Mouse (Mus musculus) gastrocnemius, adult 2 months (tissue): ENCODE measurements around the gene Inha. TPM values are rescaled to one million over a fixed set of nuclear protein-coding genes. Genes with fewer than 3 reads are reported as not detected.

Source experiments
- DNase-seq: peaks from one replicate; pipeline ENCODE4 v3.0.0; 2022
- H3K27ac ChIP-seq: fragments of 200-600 bp; 2 replicates; pipeline ENCODE4 v1.8.1; 2022; ENCODE audit warnings: mild to moderate bottlenecking
- H3K4me3 ChIP-seq: fragments of 200-600 bp; 2 replicates; pipeline ENCODE4 v1.8.1; 2022; ENCODE audit warnings: mild to moderate bottlenecking, moderate library complexity
- CTCF ChIP-seq: fragments of 200-600 bp; IDR thresholded peaks from 2 replicates; pipeline ENCODE4 v1.8.1; 2022; ENCODE audit warnings: antibody characterized with exemption, mild to moderate bottlenecking, moderate library complexity
- intact Hi-C: fragments of 180-260 bp; cut with DNase I; formaldehyde crosslinking; loops from one replicate; pipeline ENCODE4 v1.15.1; 2025
- total RNA-seq, 2 experiments: library from RNA; stranded (reverse); gene quantifications; 2 replicates each; pipeline ENCODE4 v1.2.3; 2021

The Inha gene
- total RNA-seq, 2 experiments from 2014 or later, result 1.3 to 2.2 TPM

- no peak for TF ChIP-seq CTCF
- intact Hi-C loops, result loop anchor here (1.0 kb wide), 2 partner anchors 81 to 119 kb away; no protein-coding TSS in a partner anchor
These were observed 28.9 kb upstream of the Inha start for GRCm38 (mm10) chr1:75477966-75478290.

GRCm38 (mm10) chr1:75478497-75478896 lies 28.4 kb upstream of the Inha start:
- intact Hi-C loops, result no loop called here
- Histone ChIP-seq H3K4me3 (peak overlapping the region; percentile 79), H3K27ac (peak overlapping the region; percentile 88)
- TF ChIP-seq CTCF, result no peak
- DNase-seq, result peak; percentile 63

More at GRCm38 (mm10) chr1:75477966-75478290, 28.9 kb upstream of the Inha start:
- Histone ChIP-seq H3K4me3 (peak overlapping the region; percentile 79), H3K27ac (no peak overlapping the region)
- DNase-seq, result no peak

DNA sequence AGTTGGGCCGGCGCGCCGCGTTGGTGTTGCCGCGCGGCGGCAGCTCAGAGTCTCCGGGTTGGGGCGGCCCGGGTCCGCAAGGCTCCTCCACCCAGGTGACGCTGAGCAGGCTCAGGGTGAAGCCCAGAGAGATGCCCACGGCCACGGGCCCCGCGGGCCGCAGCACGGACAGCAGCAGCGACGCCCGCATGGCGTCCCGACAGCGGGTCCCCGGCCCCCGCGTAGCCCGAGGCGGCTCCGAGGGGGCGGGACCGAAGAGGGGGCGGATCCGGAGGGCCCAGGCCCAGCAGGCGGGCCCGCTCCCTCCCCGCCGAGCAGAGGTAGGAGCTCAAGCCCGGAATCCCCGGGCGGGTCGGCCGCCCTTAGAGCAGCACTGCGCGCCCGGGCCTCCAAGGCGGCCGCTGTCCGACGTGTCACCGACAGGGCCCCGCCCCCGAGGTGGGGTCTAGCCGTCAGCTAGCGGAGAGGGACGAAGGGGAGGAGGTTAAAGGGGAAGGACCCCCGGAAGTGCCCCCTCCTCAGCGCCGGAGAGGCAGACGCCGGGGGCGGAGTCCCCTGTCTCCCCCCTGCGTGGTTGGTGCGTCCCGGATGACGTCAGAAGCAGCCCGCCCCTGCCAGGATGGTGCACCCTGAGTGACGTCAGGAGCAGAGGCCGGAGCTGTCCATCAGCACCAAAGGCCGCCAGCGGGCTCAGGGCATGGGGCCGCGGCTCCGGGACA lies 27.8 kb upstream of the Inha start, which contains the start of the genes Chpf and Tmem198:
TSS of gene Chpf (minus strand) at position 392 of the 719 bp plus-strand sequence.
TSS of gene Tmem198 (plus strand) at position 617 of the 719 bp plus-strand sequence.
- no peak for TF ChIP-seq CTCF
- intact Hi-C loops, result no loop called here
- peak; percentile 95 for DNase-seq
- peak within 1 kb of the TSS; percentile 79 for H3K4me3 ChIP-seq
- H3K27ac ChIP-seq, result peak within 1 kb of the TSS; percentile 88

- no peak for DNase-seq
- Histone ChIP-seq H3K4me3 (peak overlapping the region; percentile 79), H3K27ac (peak overlapping the region; percentile 88)
- no peak for TF ChIP-seq CTCF
- intact Hi-C loops, result no loop called here
These were observed 27.3 kb upstream of the Inha start for GRCm38 (mm10) chr1:75479635-75479989.

GRCm38 (mm10) chr1:75480036-75480435 lies 26.8 kb upstream of the Inha start:
- no peak for DNase-seq
- Histone ChIP-seq H3K27ac (no peak overlapping the region), H3K4me3 (peak overlapping the region; percentile 79)
- intact Hi-C loops, result no loop called here
- TF ChIP-seq CTCF, result no peak

- no peak for DNase-seq
- Histone ChIP-seq H3K27ac (no peak overlapping the region), H3K4me3 (no peak overlapping the region)
- no peak for TF ChIP-seq CTCF
- intact Hi-C loops, result no loop called here
These were observed 26.1 kb upstream of the Inha start for GRCm38 (mm10) chr1:75480735-75481134.

DNA sequence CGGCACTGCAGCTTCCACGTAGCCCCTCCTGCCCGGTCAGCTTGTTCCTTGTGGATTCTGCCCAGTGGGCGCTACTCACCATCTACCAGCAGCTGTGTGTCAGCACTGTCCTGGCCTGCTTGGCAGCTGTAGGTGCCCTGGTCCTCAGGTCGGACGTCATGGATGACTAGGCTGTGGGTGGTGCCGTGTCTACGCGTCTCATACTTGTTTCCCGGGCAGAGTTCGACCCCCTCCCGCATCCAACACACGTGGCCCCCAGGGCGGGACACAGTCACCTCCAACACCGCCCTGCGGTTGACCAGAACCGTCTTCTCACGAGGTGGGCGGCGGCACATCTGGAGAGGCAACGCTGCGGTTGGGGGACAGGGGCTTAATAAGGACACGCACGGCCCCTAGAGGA lies 20.3 kb upstream of the Inha start:
- H3K27ac ChIP-seq, result no peak overlapping the region
- intact Hi-C loops, result no loop called here
- TF ChIP-seq CTCF, result no peak
- H3K4me3 ChIP-seq, result no peak overlapping the region
- DNase-seq, result no peak

DNA sequence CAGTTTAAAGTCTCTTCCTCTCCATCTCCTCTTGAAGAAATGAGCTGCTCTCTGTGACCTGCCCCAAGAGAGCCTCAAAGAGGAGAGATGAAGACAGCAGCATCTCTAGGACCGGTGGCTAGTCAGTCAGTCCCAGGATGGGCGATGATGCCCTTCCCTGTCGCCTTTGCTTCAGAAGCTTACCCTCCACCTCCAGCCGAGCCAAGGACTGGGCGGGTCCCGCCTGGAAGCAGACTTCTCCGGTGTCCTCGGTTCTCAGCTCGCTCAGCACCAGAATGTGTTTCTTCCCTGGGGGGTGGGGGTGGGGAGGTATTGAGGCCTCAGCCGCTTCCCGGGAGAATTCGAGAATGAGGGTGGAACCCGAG lies 19.9 kb upstream of the Inha start:
- Histone ChIP-seq H3K27ac (no peak overlapping the region), H3K4me3 (peak overlapping the region; percentile 69)
- no peak for DNase-seq
- TF ChIP-seq CTCF, result no peak
- intact Hi-C loops, result no loop called here

DNA sequence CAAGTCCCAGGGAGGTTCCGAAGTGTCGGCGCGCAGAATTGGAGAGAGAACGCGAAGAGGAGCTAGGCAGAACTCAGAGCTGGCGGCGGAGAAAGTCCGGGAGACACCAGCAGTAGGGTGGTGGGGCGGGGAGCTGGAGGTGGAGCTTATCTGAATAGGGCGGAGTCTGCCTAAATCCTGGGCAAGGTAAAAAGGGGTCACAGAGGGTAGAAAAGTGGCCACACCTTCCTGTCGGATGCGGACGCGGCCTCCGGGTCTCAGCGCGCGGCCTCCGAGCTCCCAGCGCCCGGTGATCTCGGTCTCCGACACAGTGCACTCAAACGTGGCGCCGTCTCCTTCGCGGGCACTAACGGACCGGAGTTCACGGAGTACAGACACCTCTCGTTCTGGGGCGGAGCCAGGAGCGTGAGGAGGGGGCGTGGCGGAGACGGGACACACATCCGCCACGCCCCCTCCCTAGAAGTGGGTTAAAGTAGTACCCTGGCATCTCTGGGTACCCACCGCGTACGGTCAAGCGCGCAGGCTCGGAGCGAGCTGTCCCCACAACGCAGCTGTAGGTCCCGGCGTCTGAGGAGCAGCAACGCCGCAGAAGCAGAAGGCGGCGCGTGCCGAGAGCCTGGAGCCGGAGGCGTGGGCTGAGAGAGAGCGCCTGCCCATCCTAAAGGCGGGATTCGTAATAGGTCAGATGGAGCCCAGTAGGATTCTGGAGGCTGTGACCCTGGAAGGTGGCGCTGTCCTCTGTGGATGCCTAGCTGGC lies 19.3 kb upstream of the Inha start:
- intact Hi-C loops, result no loop called here
- TF ChIP-seq CTCF, result no peak
- no peak overlapping the region for H3K27ac ChIP-seq
- H3K4me3 ChIP-seq, result peak overlapping the region; percentile 69
- peak; percentile 71 for DNase-seq

DNA sequence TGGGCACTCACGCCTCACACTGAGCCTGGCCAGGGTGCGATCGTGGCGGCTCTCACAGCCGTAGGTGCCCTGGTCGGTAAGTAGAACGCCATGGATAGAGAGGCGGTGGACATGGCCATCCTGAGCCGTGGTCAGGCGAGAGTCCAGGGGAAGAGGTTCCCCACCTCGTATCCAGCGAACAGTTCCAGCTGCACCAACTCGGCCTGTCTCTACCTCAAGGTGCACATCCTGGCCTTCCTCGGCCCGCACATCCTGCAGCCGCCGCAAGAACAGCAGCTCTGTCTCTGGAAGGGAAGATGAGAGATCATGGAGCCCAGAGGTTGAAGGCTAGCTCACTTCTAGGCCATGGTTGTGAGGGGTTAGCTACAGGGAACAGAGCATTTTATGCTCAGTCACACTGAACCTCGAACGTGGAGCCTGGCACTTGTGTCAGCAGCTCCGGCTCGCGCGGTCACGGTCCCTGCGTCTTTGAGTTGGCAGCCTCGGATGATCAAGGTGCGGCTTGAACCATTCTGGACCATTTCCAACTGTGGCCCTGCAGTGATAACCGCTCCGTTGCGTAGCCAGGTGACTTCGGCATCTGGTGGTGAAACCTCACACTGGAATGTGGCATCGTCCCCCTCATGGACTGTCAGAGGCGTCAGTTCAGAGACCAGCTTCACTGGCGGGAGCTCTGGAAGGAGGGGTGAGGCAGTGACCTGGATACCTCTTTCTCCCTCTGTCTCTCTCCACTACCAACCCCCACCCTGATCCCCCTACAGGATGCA lies 15.9 kb upstream of the Inha start:
- DNase-seq, result no peak
- intact Hi-C loops, result no loop called here
- TF ChIP-seq CTCF, result no peak
- no peak overlapping the region for H3K4me3 ChIP-seq
- no peak overlapping the region for H3K27ac ChIP-seq

- Histone ChIP-seq H3K4me3 (no peak overlapping the region), H3K27ac (no peak overlapping the region)
- DNase-seq, result no peak
- TF ChIP-seq CTCF, result no peak
- intact Hi-C loops, result no loop called here
These were observed 14.2 kb upstream of the Inha start for GRCm38 (mm10) chr1:75492579-75493170.

- Histone ChIP-seq H3K4me3 (no peak overlapping the region), H3K27ac (no peak overlapping the region)
- intact Hi-C loops, result no loop called here
- DNase-seq, result no peak
- peak; percentile 70 for TF ChIP-seq CTCF
These were observed 11.9 kb upstream of the Inha start for GRCm38 (mm10) chr1:75494878-75495548.
